Mouse (Mus musculus) kidney, adult 11 months (tissue): ENCODE results near the gene Bicc1.

Experiments
- DNase-seq: peaks from one replicate; pipeline ENCODE4 v3.0.0; 2022

Bicc1 gene

DNA sequence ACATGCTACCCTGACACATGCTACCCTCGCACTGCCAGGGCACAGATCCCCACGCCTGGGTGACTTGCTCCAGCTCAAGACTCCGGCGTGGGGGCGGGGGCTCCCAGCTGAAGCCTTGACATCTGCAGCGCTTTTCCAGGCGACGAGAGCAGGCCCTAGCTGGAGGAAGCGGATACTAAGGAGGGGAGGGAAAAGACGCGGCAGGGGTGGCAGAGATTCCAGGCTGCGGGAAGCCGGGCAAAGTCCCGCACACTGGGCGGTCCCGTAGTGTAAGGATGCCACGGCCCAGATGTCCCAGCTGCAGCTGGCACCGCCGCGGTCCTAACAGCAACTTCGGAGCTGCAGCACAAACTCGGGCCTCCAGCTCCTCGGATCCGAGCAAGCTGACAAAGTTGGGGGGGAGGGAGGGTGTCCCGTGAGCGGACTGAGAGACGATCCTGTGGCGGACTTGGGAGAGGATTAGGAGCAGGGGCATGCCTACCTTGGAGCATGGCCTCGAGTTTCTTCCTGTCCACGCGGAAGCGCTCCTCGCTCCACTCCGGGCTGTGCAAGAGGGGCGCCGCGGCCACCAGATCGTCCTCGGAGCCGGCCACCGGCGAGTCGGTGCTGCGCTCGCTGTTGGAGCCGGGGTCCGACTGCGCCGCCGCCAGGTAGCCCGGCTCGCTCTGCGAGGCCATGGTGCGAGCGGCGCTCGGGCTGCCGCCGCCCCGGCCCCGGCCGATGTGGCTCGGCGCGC is 392 bp downstream of the Bicc1 start:
- DNase-seq = peak; percentile 85

DNA sequence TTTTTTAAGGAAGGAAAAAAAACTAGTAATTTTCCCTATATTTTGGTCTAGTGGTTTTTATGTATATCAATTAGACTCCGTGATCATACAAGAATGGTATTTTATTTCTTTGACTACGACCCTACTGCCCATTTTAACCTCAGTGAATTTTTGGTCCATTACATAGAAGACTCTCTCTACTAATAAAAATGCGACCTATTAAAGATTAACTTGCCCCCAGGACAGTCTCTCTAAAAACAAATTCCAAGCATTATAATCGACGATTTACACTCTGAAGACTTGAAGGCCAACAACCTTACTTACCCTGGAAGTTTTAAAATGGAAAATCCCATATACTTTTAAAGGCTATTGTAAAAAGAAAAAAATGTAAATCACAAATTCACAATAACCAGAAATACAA is 2.9 kb downstream of the Bicc1 start:
- DNase-seq = no peak

DNA sequence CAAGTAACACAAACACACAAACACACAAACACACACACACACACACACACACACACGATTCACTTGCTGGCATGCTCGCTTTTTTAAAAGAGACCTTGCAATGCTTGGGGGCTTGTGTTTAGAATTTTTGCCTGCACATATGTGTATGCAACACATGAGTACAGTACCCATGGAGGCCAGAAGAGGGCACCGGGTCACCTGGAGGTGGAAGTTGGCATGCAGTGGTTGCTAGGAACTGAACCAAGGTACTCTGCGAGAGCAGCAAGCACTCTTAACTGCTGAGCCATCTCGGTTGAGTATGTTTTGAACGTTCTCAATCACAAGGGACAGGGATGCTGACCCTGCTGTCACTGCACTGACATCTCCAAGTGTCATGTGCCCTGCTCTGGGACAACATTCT is 5.9 kb downstream of the Bicc1 start:
- no peak for DNase-seq

DNA sequence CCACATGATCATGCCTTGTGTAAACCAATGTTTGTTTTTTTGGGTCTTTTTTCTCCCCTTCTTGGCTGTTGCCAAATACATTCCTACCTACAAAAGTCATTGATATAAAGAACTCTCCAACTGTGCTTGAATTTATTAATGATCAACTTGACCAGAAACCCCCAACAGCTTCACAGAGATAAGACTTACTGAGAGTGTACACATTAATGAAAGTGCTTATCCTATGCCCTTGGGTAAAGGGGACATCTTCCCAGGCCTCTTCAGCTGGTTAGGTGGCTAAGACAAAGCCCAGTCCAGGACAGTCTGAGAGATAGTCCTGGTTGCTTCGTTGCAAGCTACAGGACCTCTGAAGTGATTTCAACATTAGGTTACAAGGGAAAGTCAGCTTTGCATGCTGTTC is 6.4 kb downstream of the Bicc1 start:
- no peak for DNase-seq

DNA sequence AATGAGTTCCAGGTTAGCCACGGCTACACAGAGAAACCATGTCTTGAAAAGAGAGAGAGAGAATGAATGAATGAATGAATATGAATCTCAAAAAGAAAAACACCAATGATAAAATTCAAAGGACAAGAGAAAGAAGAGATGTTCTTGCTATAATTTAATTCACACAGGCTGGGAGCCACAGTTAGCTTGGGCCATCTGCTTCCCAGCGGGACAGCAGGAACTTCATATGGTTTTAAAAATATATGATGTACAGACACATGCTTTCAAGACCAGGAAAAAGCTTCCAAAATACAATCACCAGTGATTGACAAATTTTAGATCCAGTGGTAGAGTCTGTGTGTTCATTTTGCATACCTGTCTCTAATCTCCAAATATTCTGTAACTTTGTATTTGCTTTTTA is 9.0 kb downstream of the Bicc1 start:
- DNase-seq = no peak

DNA sequence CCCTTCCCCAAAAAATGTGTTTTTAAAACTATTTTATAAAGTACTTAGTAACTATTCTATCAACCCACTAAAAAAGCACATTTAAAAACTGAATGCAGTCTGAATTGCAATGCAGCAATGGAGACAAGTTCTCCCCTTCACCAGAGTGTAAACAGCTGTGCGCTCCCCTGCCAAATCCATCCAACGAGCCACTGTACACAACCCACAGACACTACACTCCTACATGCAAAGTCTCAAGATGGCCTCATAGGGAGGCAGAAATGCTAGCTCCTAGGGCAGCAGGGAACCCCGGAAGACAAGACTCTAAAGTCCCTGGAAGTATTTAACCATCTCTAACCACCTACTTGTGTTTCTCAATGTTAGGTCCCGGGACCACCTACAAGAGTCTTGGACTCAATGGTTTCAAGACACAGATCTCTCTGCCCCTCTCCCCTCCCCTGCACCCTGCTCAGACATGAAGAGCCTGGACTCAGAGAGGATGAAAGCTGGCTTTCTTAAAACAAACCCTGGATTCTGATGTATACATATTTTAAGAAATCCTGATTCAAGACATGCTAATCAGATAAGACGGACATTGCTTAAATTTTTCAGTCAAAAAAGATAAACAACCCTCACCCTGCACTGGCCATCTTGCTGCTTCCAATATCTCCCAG is 10.4 kb downstream of the Bicc1 start:
- no peak for DNase-seq

DNA sequence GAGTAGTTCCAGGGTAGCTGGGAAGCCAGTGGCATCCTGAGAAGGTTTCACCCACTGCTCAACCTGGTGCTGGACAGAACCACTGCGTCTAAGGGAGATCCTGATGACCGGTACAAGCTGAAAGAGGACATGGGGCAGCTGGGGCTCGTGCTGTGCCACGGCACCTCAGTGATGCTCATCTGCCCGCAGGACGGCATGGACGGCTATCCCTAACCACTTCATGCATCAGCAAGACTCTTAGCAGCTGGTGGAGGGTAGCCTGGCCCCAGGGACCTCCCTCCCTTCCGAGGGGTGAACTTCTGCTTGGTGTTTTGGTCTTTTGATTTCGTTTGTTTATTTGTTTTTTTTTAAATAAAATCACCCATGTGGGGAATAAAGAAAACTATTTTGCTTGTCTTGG is 11.3 kb downstream of the Bicc1 start:
- DNase-seq = no peak

DNA sequence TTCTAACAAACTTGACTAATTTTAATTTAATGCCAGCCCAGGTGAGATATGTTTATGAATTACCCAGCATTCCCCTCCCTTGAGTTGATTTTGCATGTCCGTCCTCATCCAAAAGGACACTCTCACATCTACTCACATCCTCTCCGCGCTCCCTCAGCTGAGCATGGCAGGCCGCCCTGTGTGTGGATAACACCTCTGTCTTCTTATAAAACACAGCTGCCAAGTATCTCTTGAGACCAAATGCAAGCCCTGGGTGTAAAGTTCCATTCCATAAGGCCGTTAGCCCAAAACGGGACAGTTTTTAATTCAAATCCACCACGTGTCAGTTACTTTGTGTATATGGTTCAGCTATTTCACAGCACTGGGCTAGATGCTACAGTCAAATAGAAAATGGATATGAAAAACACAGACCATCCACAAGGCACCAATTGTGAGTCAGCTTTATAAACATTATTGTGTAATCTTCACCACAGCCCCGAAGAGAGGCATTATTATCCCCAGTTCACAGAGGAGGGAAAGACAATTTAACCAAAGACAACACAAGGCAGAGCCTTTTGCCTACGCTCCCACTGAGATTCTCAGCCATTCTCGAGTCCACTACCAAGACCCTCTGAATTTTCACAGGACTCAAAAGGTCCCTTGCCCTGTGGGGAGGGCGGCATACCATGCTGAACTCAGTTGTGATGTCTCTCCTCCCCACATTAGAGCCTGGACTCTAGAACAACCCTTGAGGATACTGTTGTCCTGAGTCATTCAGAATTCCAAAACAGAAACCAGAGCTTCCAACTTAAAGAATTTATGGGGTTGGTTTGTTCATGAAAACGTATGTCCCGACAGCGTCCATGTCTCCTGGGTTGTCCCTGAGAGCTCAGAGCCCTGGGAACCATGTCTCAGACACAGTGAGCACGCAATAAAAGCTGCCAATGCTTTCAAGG is 12.6 kb downstream of the Bicc1 start:
- no peak for DNase-seq

DNA sequence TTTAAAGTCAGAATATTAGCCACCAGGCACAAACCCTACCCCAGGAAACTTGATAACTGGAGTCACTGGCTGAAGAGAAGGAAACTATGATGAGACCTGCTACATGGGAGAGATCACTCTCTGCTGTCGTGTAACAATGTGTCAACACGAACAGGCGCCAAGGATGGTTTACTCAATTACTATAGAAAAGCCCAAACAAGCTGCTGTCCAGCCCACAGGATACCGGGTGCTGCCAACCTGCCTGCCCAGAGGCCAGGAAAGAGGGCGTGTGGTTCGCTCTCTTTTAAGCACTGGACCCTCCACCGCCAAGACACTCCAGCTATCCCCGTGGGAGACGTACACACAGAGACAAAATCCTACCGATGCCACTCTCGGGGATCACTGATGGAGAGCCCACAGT is 13.7 kb downstream of the Bicc1 start:
- DNase-seq = no peak

DNA sequence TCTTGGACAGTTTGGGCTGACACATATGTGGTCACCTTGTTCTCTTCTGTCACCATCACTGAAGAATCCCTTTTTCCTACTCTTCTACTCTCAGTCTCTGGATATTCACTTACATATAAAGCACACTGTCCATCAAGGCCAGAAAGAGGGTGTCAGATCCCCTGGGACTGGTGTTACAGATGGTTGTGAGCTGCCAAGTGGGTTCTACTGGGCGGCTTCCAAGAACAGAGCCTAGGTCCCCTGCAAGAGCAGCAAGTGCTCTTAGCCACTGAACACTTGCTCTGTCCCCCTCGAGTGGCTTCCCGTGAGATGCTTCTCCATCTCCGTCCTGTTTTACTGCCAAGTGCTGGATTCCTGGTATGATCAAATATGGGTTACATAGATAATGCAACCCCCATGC is 15.3 kb downstream of the Bicc1 start:
- DNase-seq = no peak

DNA sequence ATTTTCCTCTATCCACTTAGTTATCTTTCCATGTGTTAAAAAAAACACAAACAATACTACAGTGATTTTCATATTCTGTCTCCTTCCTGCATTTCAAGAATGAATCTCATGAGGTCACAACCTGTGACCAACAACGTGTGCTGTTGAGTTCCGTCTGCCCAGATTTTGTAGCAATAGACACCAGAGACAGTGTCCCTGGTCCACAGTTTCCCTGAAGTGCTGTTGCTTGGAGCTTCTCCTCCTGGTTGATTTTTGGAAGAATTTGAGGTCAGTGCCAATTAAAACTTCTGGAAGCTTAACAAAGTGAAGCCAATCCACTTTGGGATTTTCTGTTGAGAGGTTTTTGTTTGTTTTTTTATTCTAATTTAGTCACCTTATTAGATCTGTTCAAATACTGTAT is 16.9 kb downstream of the Bicc1 start:
- no peak for DNase-seq

DNA sequence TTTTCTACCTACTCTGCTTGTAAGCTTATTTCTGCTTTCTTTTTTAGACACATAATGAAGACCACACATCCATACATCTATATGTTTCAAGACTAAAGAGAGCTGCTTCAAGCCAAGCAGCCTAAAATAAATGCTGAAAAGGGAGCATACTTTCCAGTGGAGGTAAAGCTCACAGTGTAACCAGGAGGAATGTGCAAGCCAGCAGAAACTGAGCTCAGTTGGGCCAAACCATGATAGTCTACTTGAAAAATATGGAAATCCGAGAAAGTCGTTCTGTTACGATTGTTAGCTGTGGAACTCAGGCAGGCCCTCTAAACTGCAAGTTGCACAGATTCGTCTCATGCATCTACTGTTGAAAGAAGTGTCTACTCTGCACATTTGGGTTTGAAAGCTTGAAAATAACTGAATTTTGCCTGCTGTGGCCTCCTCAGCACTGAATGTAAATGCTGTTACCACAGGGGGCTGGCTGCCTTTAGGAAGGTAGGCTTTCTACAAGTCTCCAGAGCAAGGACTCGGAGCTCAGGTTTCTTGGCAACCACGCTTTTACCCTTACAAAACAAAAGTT is 19.1 kb downstream of the Bicc1 start:
- no peak for DNase-seq

DNA sequence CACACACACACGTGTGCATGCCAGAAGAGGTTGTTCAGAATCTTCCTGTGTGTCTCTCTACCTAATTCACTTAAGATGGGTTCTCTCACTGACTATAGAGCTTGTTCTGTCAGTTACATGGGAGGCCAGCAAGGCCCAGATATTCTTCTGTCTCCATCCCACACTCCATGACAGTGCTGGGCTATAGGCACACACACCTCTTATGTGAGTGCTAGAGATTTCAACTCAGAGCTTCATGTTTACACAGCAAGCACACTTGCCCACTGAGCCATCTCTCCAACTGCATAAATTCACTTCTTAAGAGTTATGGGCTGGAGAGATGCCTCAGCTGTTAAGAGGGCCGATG is 20.7 kb downstream of the Bicc1 start:
- DNase-seq = no peak

DNA sequence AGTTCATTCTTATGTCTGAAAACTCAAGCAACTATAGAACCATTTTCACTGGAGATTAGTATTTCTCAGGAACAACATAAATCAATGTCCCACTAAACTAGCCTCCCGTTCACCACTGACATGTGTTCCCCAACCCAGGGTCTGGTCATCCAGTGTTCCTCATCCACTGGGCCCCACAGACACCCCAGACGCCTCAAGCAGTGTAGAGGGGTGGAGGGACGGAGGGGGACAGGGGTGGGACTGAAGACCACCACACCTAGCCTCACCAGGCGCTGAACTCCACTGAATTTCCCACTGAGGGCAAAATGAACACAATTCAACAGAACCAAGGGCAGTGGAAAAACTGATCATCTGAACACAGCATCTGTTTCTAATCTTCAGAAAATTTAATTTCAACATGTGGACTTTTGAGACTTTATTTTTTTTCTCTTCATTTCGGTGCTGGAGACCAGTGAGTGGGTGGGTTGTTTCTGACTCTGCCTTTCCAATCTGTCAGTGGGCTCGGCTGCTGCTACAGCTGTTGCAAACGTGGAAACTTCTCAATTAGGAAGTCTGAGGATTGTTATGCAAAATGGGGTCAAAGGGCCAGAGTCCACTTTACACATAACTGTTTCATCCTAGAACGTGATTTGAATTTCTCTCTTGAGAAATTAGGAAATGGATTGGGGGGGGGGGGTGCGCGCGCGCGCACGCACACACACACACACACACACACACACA is 21.2 kb downstream of the Bicc1 start:
- DNase-seq = no peak

DNA sequence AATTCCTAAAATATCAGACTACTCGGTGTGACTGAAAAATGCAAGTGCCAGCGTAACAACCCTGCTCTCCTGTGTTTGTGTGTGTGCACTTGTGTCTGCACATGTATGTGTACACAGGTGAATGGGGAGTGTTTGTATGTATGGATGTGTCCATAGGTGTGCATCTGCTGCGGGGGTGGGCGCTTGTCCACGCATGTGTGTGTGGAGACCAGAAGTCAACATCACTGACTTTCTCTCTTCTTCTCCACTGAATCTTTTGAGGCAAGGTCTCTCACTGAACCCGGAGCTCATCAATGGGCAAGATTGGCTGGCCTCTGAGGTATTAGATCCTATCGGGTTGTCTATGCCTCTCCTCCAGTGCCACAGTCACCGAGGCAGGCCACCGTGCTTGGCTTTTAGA is 21.9 kb downstream of the Bicc1 start:
- no peak for DNase-seq

DNA sequence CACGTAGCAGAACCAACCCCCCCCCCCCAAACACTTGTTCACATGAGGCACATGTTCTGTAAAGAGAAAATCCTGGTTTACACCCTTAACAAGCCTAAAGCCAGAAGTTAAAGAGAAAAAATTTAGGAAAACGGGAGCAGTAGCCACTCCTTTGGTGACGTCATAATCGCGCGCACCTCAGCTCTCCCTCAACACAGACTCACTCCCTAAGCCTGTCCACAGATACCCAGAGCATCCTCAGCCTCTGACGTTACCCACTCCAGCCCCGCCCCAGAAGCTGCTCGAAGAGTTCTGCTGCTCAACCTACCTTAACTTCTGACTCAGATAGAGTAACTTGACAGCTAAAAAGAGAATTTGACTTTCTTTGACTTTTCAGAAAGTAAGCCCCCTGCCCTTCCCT is 28.2 kb downstream of the Bicc1 start:
- DNase-seq = no peak

DNA sequence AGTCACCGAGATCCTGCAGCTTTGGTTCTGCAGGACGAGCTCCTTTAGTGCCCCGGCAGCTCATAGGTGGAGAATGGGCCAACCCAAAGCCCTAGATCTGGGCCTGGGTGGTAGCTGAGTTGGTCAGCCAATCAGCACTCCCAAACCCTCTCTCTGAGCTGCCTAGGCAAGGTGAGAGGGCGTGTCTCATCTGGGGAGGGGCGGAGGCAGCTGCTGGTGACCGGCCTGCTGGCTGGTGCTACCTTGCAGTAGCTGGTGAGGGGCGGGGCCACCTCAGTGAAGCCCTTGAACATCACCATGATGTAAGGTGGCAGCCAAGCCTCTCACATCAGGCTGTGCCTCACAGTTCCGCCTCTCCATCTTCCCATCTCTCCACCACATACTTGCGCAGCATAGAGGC is 29.2 kb downstream of the Bicc1 start:
- DNase-seq = peak; percentile 69

DNA sequence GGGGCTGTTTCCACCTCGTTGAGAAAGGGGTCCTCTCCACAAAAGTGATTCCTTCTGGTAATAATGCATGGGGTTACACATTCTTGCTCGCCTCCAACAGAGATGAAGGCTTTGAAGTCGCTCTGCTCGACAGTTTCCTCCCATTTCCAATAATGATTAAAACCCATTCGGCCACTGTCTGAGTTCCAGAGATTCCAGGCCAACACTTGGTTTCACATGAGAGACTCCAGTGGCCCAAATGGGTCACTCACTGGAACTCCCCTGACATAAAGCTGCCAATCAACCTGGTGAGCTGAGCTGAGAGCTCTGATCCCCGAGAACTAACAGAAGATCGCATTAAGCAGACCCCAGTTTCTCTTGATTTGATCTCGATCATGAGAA is 31.6 kb downstream of the Bicc1 start:
- DNase-seq = peak; percentile 88

DNA sequence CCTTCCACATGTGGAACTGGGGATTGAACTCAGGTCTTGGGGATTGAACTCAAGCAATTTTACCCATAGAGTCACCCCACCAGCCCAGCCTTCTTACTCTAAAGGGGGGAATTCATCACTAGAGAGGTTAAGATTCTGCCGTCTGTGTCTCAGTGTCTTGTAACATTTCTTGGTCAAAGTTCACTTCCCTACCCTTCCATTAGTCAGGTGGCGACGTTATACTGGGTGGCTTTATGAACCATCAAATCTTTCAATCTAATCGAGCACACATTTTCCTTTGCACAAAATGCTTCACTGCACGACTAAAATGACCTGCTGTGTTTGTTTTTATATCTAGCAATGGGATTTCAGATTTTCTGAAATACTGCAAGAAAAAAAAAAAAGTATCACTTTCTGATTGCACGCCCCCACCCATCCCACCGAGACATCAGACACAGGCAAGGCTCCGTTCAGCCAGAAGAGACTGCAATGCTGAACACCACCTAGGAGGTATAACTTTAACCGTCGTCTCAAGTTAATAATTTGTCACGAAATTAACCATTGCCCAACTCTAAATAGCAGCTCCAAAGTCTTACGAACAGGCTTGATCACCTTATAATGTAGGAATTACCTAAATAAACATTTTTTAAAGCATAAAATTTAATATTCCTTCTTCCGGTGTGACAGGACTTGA is 32.1 kb downstream of the Bicc1 start:
- DNase-seq = no peak

DNA sequence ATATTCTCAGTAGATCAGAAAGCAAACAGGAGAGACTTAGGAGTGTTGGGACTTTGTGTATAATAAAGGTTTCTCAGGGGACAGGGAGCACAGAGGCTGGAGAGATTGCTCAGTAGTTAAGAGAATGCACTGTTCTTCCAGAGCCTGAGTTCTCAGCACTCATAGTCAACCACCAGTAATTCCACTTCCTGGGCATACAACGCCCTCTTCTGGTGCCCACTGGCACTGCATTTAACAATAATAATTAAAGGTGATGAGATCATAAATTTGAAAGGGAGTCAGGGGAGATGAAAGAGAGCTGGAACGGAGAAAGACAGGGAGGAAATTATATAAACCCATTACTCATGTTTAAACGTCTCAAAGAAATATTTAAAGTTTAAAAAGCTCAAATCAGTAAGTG is 35.5 kb downstream of the Bicc1 start:
- no peak for DNase-seq

DNA sequence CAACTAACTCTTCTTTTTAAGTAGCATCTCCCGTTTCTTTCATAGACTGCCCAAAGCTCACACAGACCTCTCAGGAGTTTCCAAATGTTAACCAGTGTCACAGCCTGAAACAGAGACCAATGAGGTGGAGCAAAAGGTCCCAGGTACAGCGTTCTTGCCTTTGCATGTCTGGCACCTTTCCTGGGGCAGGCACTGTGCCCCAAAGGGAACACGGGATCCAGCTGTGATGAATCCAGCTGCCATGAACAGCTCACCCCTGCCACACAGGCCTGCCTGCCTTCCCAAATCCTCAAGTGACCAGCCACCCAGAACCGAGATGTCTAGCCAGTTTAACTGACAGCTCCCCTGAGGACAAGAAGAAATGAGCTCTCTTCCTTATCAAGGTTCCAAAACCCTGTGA is 36.1 kb downstream of the Bicc1 start:
- peak; percentile 65 for DNase-seq

DNA sequence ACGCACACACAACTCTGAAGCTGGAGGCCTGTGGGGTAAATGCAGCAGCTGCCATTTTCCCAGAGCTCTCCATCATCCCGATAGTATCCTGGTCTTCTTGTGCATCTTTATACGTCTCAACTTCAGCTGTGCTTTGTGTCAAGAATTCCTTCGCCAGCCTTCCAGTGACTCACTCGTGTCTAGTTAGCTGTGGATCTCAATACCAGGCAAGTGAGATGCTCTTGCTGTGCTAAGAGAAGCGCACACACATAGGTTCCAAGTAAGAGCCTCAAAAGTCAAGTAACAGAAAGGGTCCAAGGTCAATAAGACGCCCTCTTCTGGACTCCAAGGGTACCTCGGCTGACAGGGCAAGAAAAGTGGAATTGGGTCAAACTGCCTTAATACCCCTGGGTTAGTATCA is 37.0 kb downstream of the Bicc1 start:
- no peak for DNase-seq
